Mouse (Mus musculus): Measurements from ENCODE around the gene Papln. TPM values are rescaled to one million over a fixed set of nuclear protein-coding genes. Genes with fewer than 3 reads are reported as not detected.

The Papln gene
- polyA plus RNA-seq, 1 experiment from 2014 or later = 2.2 TPM

- no peak for ATAC-seq (ENCODE audit: insufficient number of reproducible peaks, insufficient read depth, low FRiP score, low TSS enrichment, low read depth)
- Histone ChIP-seq H3K4me3 (no peak overlapping the region), H3K9me3 (no peaks in the 10 kb centered on the region), H3K4me2 (no peak overlapping the region), H3K27ac (no peak overlapping the region), H3K4me1 (no peaks in the 10 kb centered on the region), H3K36me3 (peaks cover 44% of the 10 kb centered on the region), H3K9ac (no peak overlapping the region), H3K27me3 (no peaks in the 10 kb centered on the region)
- 91% methylated on average over 10 of the region's 10 CpGs for WGBS
These were observed 78.2 kb downstream of the Papln start for GRCm38 (mm10) chr12:83841409-83842190.

Other genes starting within 250 kb of the Papln start
- 42.2 and 42.4 TPM in 2 replicates for gene Dcaf4, start 243.2 kb upstream of the Papln start, polyA plus RNA-seq (2015; fragmentation: Nextera tagmentation; extraction: Ambion mirVana)
- 22.5 and 26.2 TPM in 2 replicates for gene Zfyve1, start 166.4 kb upstream of the Papln start, polyA plus RNA-seq (2015; fragmentation: Nextera tagmentation; extraction: Ambion mirVana)
- 315 and 335 TPM in 2 replicates for gene Rbm25, start 132.4 kb upstream of the Papln start, polyA plus RNA-seq (2015; fragmentation: Nextera tagmentation; extraction: Ambion mirVana)
- 58.7 and 67.4 TPM in 2 replicates for gene Psen1, start 75.5 kb upstream of the Papln start, polyA plus RNA-seq (2015; fragmentation: Nextera tagmentation; extraction: Ambion mirVana)
- gene Numb, start 158.3 kb downstream of the Papln start, polyA plus RNA-seq (2015; fragmentation: Nextera tagmentation; extraction: Ambion mirVana) = 33.1 and 34.9 TPM in 2 replicates
- gene Riox1, start 187.0 kb downstream of the Papln start, polyA plus RNA-seq (2015; fragmentation: Nextera tagmentation; extraction: Ambion mirVana) = 12.8 and 15.1 TPM in 2 replicates
- not detected in 2 replicates for gene Heatr4, start 221.2 kb downstream of the Papln start, polyA plus RNA-seq (2015; fragmentation: Nextera tagmentation; extraction: Ambion mirVana)
- gene Acot2, start 224.2 kb downstream of the Papln start, polyA plus RNA-seq (2015; fragmentation: Nextera tagmentation; extraction: Ambion mirVana) = 20.8 and 22.9 TPM in 2 replicates
- 44.9 and 45.4 TPM in 2 replicates for gene Acot1, start 245.9 kb downstream of the Papln start, polyA plus RNA-seq (2015; fragmentation: Nextera tagmentation; extraction: Ambion mirVana)

Data from embryonic facial prominence, embryonic 13.5 days (tissue).